Mouse (Mus musculus) mouse trophoblast stem cell (cell line): ENCODE results near the gene Tenm4.

Experiments
- in situ Hi-C, 2 experiments: fragments of 300-500 bp; cut with MseI, MboI; formaldehyde crosslinking; loops; 2 replicates in 1 of 2; 3 replicates in 1 of 2; pipeline ENCODE4 v1.15.1; 2025

The Tenm4 gene

GRCm38 (mm10) chr7:96839586-96839985 lies 668.5 kb downstream of the Tenm4 start:
- in situ Hi-C loops, result no loop called here

GRCm38 (mm10) chr7:96842477-96843255 lies 671.6 kb downstream of the Tenm4 start:
- in situ Hi-C loops, result no loop called here

GRCm38 (mm10) chr7:96844104-96844894 lies 673.3 kb downstream of the Tenm4 start:
- in situ Hi-C loops, result no loop called here

- in situ Hi-C loops, result no loop called here
Measured at GRCm38 (mm10) chr7:96852781-96853180, 681.7 kb downstream of the Tenm4 start.

GRCm38 (mm10) chr7:96855867-96856406 lies 684.9 kb downstream of the Tenm4 start:
- in situ Hi-C loops, result no loop called here

- in situ Hi-C loops, result no loop called here
Measured at GRCm38 (mm10) chr7:96856518-96856917, 685.5 kb downstream of the Tenm4 start.

GRCm38 (mm10) chr7:96859077-96859476 lies 688.0 kb downstream of the Tenm4 start:
- in situ Hi-C loops, result no loop called here

- in situ Hi-C loops, result no loop called here
Measured at GRCm38 (mm10) chr7:96859684-96860083, 688.6 kb downstream of the Tenm4 start.

GRCm38 (mm10) chr7:96860650-96861049 lies 689.6 kb downstream of the Tenm4 start:
- in situ Hi-C loops, result no loop called here

GRCm38 (mm10) chr7:96864894-96865722 lies 694.1 kb downstream of the Tenm4 start:
- in situ Hi-C loops, result no loop called here

GRCm38 (mm10) chr7:96869079-96869810 lies 698.2 kb downstream of the Tenm4 start:
- in situ Hi-C loops, result no loop called here

GRCm38 (mm10) chr7:96870473-96870872 lies 699.4 kb downstream of the Tenm4 start:
- in situ Hi-C loops, result no loop called here

- in situ Hi-C loops, result no loop called here
Measured at GRCm38 (mm10) chr7:96871031-96871430, 700.0 kb downstream of the Tenm4 start.

GRCm38 (mm10) chr7:96878511-96879276 lies 707.6 kb downstream of the Tenm4 start:
- in situ Hi-C loops, result no loop called here

- in situ Hi-C loops, result no loop called here
Measured at GRCm38 (mm10) chr7:96879593-96879992, 708.5 kb downstream of the Tenm4 start.

GRCm38 (mm10) chr7:96880221-96880944 lies 709.3 kb downstream of the Tenm4 start:
- in situ Hi-C loops, result no loop called here

GRCm38 (mm10) chr7:96883297-96883696 lies 712.3 kb downstream of the Tenm4 start:
- in situ Hi-C loops, result no loop called here

- in situ Hi-C loops, result no loop called here
Measured at GRCm38 (mm10) chr7:96887088-96887654, 716.1 kb downstream of the Tenm4 start.
